Mouse (Mus musculus) c-Kit-negative CD71-positive TER-119-positive erythroid progenitor cells, embryonic 14.5 days (primary cell): ENCODE data around the gene Slc2a12.

Source experiments
- DNase-seq: peaks from one replicate; pipeline ENCODE4 v3.0.0-alpha.2; 2013; ENCODE audit warnings: low read depth, low spot score

Slc2a12 gene

DNA sequence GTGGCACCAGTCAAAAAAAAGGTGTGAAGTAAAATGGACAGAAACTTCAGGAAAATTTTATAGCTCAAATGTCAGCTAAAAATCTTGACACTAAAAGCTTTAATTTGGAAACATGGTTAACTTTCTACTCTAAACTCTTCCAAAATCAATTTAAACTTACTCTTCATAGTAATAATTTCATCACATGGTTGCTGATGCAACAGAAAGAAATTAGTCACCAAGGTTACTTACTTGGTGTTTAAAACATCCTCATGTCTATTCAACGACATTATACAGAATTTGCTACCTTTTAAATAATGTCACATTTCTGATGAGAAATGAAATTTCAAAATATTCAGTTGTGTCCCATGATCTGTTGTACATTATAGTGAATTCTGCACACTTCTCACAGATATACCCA lies 83.4 kb downstream of the Slc2a12 start:
- DNase-seq: no peak

DNA sequence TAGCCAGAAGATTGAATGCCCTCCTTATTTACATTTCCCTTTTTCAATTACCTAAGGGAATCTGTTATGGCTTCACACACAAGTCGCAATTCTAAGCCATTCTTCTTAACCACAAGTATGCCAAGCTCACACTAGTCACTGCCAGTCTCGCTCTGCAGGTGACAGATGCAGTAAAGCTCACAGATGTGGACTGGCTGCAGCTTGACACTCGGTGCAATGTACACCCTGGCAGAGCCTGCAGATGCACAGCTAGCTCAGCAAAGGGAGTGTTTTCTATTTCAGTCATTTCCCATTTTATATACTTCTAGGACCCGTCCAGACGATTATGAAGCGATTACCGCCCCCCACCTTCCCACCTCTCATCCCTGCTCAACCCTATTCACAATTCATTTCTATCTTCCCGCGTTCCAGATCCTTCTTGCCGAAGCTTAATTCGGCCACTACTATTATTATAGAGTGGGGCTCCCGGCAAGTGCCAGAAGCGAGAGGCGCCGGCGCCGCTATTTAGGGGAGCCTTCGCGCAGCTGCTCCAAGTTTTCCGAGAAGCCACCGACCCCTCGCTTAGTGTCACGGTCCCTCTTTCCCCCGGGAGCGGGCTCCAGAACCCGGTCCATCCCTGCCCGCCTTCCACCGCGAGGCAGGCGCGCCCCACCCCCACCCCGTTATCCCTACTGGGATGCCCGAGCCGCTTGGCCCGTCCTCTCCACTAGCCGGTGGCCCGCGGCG lies 85.6 kb downstream of the Slc2a12 start:
- peak; percentile 55 for DNase-seq

DNA sequence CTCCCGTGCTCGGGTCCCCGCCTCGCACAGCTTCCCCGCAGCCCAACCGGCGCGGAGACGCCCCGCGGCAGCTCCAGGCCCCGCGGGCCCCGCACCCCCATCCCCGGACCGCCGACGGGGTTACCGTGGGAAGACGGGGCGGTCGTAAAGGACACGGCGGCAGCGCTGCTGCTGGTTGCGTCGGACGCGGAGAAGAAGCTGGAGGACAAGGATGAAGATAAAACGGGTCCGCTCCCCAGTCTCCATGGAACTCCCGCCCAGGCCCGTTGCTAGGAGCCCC lies 86.1 kb downstream of the Slc2a12 start:
- DNase-seq: no peak

DNA sequence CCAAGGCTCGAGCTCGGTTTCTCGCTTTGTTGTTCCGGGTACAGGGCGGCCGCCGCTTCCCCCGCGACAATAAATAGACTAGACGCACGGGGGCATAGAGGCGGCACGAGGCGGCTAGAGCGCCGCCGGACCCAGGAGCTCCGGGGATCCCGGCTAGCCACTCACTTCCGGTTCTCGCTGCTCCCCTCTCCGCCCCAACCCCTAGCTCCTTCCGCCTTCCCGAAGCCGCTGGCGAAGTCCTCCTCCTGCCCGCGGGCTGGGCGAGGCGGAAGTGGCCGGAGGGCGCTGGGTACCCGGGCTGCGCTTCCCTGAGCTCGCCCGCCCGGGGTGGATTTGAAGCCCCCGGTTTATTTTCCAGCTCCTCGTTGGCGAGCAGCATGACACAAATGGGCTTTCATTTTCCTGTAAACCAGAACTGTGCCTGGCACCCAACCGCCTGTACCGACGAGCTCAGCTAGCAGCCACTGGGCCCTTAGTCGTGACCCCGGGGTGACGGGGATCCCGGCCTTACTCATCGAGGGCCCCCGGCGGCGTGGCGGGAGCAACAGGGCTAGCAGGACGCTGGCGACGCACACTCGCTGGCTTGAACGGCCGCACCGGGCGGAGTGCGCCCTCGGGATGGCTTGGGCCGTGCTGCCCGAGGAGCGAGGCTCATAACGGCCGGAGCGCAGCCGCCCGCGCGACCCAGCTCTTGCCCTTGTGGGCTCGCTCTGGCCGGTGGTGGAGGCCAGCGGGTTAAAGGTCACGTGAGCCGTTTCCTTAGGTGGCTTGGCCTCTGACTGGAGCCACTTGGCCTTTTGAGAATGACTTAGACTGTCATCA lies 86.7 kb downstream of the Slc2a12 start, which contains the start of gene Tbpl1:
Tbpl1 (minus strand) TSS at position 667 of the 822 bp plus-strand sequence.
- DNase-seq: peak; percentile 89

DNA sequence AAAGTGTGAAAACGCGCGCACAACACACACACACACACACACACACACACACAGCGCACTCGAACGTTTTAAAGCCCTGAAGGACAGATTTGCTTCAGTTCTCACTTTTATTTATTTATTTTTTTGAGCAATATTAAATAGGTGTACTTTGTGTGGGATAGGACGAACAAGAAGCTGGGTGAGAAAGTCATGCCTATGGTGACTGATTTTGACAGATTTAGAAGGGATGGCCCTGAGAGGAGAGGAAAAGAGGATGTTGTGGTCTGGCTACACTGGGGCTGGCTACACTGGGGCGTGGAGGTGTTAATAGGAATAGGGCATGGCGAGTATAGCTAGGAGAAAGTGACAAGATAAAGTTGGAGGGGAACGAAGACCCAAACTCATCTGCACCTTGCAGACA lies 87.4 kb downstream of the Slc2a12 start:
- no peak for DNase-seq

DNA sequence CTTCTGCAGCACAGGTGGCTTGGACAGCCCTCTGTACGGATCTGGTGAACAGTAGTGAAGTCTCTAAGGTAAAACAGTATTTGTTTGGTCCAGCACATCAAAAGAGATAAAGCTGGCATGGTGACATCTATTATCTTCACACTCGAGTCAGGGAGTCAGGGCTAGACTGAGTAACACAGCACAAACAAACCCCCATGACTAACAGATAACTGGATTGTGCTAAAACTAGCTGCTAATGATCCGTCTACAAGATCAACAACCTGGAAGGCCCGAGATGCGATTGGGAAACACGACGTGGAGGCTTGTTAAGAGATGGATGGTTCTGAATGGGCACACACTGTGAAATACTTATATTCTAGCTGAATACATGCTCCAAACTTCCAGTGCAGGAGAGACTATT lies 101.1 kb downstream of the Slc2a12 start:
- no peak for DNase-seq

DNA sequence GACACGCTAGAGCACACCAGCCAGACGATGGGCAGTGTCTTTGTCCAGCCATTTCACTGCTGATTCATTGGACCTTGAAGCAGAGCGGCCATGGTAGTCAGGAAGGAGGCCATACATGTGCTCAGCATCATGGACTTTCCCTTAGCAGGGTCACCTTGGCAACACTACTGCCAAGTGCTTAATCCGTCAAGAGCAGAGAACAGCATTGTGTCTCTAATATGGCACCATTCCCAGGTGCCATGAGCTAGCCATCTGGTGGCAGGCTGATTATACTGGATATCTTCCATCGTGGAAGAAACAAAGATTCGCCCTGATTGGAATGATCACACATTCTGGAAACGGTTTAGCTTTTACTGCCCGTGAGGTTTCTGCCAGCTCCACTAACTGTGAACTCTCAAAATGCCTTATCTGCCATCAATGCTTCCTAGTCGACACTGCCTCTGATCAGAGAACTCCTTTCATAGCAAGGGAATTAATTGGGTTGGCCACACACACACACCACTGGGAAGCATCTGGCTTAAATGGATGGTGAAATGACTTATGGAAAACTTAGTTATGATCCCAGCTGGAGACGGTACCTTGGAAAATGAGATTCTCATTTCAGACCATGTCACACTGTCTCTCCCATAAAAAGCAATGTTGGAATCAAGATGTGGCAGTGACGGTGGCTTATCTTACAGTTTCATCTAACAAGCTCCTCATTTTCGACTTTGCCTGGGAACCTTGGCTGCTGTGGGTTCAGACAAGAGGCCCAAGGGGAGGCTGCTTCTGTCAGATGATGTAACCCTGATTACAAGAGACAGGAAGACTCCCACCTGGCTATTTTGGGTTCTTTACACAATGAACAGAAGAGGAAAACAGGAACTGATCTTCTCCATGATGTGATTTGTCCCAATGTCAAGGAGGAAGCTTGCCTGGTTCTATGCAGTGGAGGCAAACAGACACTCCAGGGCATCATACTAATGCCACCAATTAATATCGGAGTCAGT lies 101.8 kb downstream of the Slc2a12 start:
- DNase-seq: no peak

DNA sequence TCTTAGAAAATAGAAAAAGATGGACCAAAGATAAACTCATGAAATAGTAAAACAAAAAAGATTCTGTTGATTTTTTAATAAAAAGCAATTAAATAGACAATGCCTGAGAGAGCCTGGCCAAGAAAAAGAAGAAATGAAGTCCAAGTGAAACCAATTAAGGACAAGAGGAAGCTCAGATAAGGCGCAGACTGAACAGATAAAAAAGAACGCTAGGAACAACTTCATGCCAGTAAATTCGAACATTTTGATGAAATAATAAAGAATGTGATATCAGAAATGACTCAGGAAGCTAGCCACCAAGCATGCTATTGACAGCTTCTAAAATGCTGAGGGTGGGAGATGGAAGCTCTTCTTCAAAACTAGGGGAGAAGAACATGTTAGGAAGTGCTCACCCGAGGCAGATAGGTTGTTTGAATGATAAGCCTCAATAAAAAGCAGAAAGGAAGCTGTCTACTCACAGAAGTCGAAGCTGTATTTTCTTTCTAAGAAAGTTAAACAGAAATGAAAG lies 106.4 kb downstream of the Slc2a12 start:
- DNase-seq: no peak
